Mouse (Mus musculus) liver, embryonic 16.5 days (tissue): Measurements from ENCODE around the gene Htr1f. TPM values are rescaled to one million over a fixed set of nuclear protein-coding genes. Genes with fewer than 3 reads are reported as not detected.

Source experiments
- ATAC-seq: fragments of 200-750 bp; cut with Nextera tagmentation; 2 replicates; pipeline ENCODE4 v1.8.0; 2017; ENCODE audit warnings: low read depth, mild to moderate bottlenecking, moderate number of reproducible peaks, moderate library complexity
- H3K27ac ChIP-seq: fragments of 300-500 bp; sonication (generic); 2 replicates; pipeline ENCODE4 v1.5.1; 2014; ENCODE audit warnings: mild to moderate bottlenecking, low read length
- H3K27me3 ChIP-seq: fragments of 300-500 bp; sonication (generic); 2 replicates; pipeline ENCODE4 v1.6.1; 2014; ENCODE audit warnings: low read depth, low read length, mixed read lengths; ENCODE audit not compliant: control insufficient read depth, insufficient read depth
- H3K36me3 ChIP-seq: fragments of 300-500 bp; sonication (generic); 2 replicates; pipeline ENCODE4 v1.6.1; 2014; ENCODE audit warnings: mild to moderate bottlenecking; ENCODE audit not compliant: control insufficient read depth, insufficient read depth
- H3K4me1 ChIP-seq: fragments of 300-500 bp; sonication (generic); 2 replicates; pipeline ENCODE4 v1.6.1; 2014; ENCODE audit warnings: low read depth, low read length, mixed read lengths; ENCODE audit not compliant: control insufficient read depth
- H3K4me2 ChIP-seq: fragments of 300-500 bp; sonication (generic); 2 replicates; pipeline ENCODE4 v1.6.1; 2014; ENCODE audit warnings: low read depth, low read length, mixed read lengths
- H3K4me3 ChIP-seq: fragments of 300-500 bp; sonication (generic); 2 replicates; pipeline ENCODE4 v1.5.1; 2014; ENCODE audit warnings: low read depth, mild to moderate bottlenecking, low read length
- H3K9ac ChIP-seq: fragments of 300-500 bp; sonication (generic); 2 replicates; pipeline ENCODE4 v1.6.1; 2014; ENCODE audit warnings: low read depth, low read length
- H3K9me3 ChIP-seq: fragments of 300-500 bp; sonication (generic); replicated peaks from 2 replicates; pipeline ENCODE4 v1.6.1; 2016; ENCODE audit warnings: low read length; ENCODE audit not compliant: control insufficient read depth
- WGBS: fragments of 180-500 bp; shearing (Covaris S2); extraction: QIAGEN DNeasy Blood & Tissue Kit; methylation state at CpG from one replicate; pipeline ENCODE4 v1.1.7; 2014; ENCODE audit not compliant: insufficient replicate concordance; 5-methylcytosine and 5-hydroxymethylcytosine counted together
- polyA plus RNA-seq: library from polyadenylated mRNA; unstranded; fragments of >200 nt; fragmentation: Nextera tagmentation; extraction: Ambion mirVana; gene quantifications from 2 replicates; pipeline ENCODE4 v1.2.1, GENCODE M21; 2015

Htr1f gene
- polyA plus RNA-seq, 1 experiment from 2014 or later: not detected

DNA sequence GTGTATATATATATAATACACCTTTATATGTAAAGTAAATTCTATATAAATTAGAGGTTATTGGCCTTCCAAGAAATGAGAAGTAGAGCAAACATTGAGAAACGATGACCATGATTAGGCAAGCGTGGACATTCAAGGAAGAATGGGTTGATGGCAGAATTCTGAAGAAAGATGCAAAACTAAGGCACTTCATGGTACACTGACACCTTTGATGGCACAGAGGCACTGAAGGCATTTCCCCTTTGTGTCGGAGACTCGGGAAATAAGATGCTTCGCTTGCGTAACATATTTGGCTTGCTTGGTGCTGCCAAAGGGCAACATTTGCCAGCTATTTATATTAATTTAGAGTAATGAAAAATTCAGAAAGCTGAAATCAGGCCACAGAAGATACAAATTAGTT is 118.1 kb downstream of the Htr1f start:
- 68% methylated on average over 6 of the region's 6 CpGs for WGBS
- H3K27me3 ChIP-seq: no peaks in the 10 kb centered on the region
- no peak overlapping the region for H3K4me2 ChIP-seq
- no peaks in the 10 kb centered on the region for H3K36me3 ChIP-seq
- H3K9me3 ChIP-seq: no peaks in the 10 kb centered on the region
- no peak overlapping the region for H3K9ac ChIP-seq
- H3K27ac ChIP-seq: no peak overlapping the region
- ATAC-seq: no peak
- H3K4me1 ChIP-seq: no peaks in the 10 kb centered on the region
- no peak overlapping the region for H3K4me3 ChIP-seq

DNA sequence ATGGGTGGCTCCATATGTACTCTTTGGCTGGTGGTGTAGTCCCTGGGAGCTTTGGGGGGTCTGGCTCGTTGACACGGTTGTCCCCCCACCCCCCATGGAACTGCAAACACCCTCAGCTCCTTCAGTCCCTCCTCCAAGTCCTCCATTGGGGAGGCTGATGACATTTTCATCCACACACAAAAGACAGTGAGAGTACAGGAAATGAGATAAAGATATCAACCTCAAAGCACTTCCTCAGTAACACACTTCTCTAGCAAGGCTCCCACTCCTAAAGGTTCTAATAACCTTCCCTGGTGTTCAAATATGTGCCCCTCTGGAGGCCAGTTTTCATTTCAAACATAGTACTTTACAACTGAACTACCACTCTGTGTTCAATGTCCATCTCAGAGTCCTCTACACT is 118.6 kb downstream of the Htr1f start:
- Histone ChIP-seq H3K4me2 (no peak overlapping the region), H3K4me1 (no peaks in the 10 kb centered on the region), H3K4me3 (no peak overlapping the region), H3K9me3 (no peaks in the 10 kb centered on the region), H3K27ac (no peak overlapping the region), H3K36me3 (no peaks in the 10 kb centered on the region), H3K27me3 (no peaks in the 10 kb centered on the region), H3K9ac (no peak overlapping the region)
- no peak for ATAC-seq
- WGBS: 23% methylated on average over 2 of the region's 2 CpGs

DNA sequence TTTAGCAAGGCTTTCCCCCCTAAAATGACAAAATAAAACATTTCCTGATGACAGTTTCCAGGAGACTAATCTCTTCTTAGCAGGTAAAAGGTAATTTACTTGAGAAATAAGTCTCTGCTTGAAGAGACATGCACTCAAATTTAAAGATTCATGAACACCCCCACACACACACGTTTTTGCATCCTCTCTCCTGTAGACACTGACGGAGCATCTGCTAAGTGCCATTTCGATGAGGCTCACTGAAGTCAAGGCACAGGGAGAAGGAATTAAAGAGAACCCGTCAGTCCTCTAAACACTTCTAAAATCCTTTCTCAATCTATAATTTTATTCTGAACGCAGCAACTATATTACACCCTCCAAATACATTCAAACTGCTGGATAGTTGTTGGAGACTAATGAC is 131.0 kb downstream of the Htr1f start:
- WGBS: 70% methylated on average over 5 of the region's 5 CpGs
- Histone ChIP-seq H3K4me3 (no peak overlapping the region), H3K4me2 (no peak overlapping the region), H3K4me1 (no peaks in the 10 kb centered on the region), H3K36me3 (no peaks in the 10 kb centered on the region), H3K27ac (no peak overlapping the region), H3K27me3 (no peaks in the 10 kb centered on the region), H3K9ac (no peak overlapping the region), H3K9me3 (no peaks in the 10 kb centered on the region)
- no peak for ATAC-seq

DNA sequence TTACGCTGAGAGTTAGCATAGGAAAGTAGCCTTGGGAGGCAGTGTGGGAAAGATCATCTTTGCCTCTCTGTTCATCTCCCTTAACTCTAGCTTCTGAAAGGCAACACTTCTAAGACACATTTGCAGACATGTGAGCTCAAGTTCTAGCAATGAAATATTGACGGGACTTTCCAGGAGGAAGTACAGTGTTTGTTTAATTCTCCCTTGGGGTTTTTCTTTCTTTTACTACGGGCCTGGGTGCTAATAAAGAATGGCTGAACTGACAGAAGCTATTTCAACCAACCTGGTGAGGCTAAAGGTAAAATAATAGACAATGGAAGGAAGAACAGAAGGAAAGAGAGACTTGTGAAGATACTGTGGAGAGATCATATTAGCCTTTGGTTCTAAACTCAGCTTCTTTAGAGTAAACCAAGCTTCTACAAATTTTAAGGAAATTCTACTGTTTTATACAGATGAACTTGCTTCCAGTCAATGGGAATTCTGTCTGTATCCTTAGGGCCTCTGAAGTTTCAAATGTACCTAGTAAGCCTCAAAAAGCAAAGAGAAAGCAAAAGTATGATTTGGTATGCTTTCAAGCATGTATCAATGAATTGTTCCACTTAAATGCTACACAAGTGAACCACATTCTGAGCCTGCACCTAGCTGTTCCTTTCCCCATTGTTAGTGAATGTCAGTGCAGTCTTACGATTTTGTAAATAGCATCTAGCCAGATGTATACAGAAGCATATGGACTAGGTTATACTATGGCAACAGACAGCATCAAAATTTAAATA is 131.9 kb downstream of the Htr1f start:
- Histone ChIP-seq H3K4me2 (no peak overlapping the region), H3K4me1 (no peaks in the 10 kb centered on the region), H3K9ac (no peak overlapping the region), H3K36me3 (no peaks in the 10 kb centered on the region), H3K4me3 (no peak overlapping the region), H3K27ac (no peak overlapping the region), H3K9me3 (no peaks in the 10 kb centered on the region), H3K27me3 (no peaks in the 10 kb centered on the region)
- WGBS: 52% methylated on average over 4 of the region's 4 CpGs
- no peak for ATAC-seq

- no peak overlapping the region for H3K4me2 ChIP-seq
- WGBS: 75% methylated on average over 4 of the region's 4 CpGs
- H3K27me3 ChIP-seq: no peaks in the 10 kb centered on the region
- no peaks in the 10 kb centered on the region for H3K36me3 ChIP-seq
- ATAC-seq: no peak
- no peak overlapping the region for H3K9ac ChIP-seq
- no peak overlapping the region for H3K27ac ChIP-seq
- H3K4me3 ChIP-seq: no peak overlapping the region
- no peaks in the 10 kb centered on the region for H3K4me1 ChIP-seq
- H3K9me3 ChIP-seq: no peaks in the 10 kb centered on the region
Measured at GRCm38 (mm10) chr16:64961690-64962089, 144.0 kb downstream of the Htr1f start.

DNA sequence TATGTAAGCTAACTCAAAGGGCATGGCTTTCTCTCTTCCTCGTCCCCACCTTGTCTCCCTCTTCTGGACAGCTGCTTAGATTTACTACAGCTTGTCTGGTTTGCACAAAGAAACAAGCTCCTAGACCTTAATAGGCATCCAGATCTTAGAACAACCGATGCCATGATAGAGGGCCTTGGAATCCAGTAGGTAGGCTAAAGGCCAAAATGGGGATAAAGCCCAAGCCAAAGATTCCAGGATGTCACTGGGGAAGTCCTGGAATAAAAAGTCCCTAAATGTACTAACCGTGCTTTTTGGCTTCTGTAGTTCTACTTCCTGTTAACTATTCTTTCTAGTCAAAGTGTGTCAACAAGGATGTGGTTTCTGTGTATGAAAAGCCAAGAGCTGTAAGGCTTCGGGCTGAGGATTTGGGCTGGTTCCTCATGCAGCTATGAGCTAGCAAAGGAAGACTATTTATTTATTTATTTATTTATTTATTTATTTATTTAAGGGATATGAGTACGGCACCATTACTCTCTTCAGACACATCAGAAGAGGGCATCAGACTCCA is 163.9 kb downstream of the Htr1f start:
- Histone ChIP-seq H3K27me3 (no peaks in the 10 kb centered on the region), H3K4me3 (no peak overlapping the region), H3K4me2 (no peak overlapping the region), H3K9ac (no peak overlapping the region), H3K4me1 (no peaks in the 10 kb centered on the region), H3K36me3 (no peaks in the 10 kb centered on the region), H3K27ac (no peak overlapping the region), H3K9me3 (no peaks in the 10 kb centered on the region)
- no peak for ATAC-seq
- WGBS: 33% methylated on average over 5 of the region's 5 CpGs

DNA sequence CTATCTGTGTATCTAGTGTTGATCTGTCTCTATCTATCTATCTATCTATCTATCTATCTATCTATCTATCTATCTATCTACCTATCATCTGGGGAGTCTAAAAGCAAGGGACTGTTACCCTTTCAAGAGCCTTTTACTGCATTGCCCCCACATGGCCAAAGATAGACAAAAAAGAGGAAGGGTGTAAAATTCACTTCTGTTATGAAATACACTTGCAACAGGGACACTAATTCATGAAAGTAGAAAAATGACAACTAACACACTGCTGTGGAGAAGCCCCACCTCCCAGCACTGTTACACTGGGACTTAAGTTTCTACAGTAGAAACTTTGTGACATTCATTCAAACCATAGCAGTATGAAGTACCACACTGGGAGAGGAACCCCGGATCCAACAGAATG is 170.9 kb downstream of the Htr1f start:
- Histone ChIP-seq H3K4me3 (no peak overlapping the region), H3K27ac (no peak overlapping the region), H3K4me2 (no peak overlapping the region), H3K27me3 (no peaks in the 10 kb centered on the region), H3K36me3 (no peaks in the 10 kb centered on the region), H3K4me1 (no peaks in the 10 kb centered on the region), H3K9ac (no peak overlapping the region), H3K9me3 (no peaks in the 10 kb centered on the region)
- ATAC-seq: no peak
- WGBS: 68% methylated on average over 1 of the region's 1 CpGs

GRCm38 (mm10) chr16:64934011-64934410 is 171.6 kb downstream of the Htr1f start:
- H3K4me3 ChIP-seq: no peak overlapping the region
- no peak overlapping the region for H3K4me2 ChIP-seq
- no peaks in the 10 kb centered on the region for H3K9me3 ChIP-seq
- H3K27ac ChIP-seq: no peak overlapping the region
- H3K36me3 ChIP-seq: no peaks in the 10 kb centered on the region
- H3K4me1 ChIP-seq: no peaks in the 10 kb centered on the region
- WGBS: 63% methylated on average over 1 of the region's 1 CpGs
- ATAC-seq: no peak
- no peaks in the 10 kb centered on the region for H3K27me3 ChIP-seq
- no peak overlapping the region for H3K9ac ChIP-seq

DNA sequence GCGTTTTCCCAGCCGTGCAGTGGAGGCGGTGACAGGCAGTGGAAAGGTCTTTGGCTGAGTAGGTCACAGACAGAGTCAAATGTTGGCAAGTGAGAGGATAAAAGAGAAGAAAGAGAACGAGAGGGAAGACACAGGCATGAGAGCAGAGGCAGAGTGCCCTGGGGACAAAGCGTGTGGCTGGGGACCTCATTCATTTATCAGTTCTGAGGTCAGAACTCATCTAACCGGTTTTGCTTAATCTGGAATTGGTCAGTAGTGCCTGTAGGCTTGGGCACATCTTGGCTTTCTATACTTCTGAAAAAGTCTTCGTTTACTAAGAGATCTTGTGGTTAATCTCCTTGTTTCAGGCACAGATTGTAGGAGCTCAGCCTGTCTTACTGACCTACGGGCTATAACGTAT is 182.2 kb downstream of the Htr1f start:
- no peak for ATAC-seq
- Histone ChIP-seq H3K9ac (no peak overlapping the region), H3K9me3 (no peaks in the 10 kb centered on the region), H3K4me1 (no peaks in the 10 kb centered on the region), H3K36me3 (no peaks in the 10 kb centered on the region), H3K4me2 (no peak overlapping the region), H3K27ac (no peak overlapping the region), H3K27me3 (no peaks in the 10 kb centered on the region), H3K4me3 (no peak overlapping the region)
- WGBS: 56% methylated on average over 9 of the region's 9 CpGs
